Comparison of ENCODE assay signal across 10 mouse cellular contexts in genomic region chr3:86195981-86196380, GRCm38 (mm10). TPM values are rescaled to one million over a fixed set of nuclear protein-coding genes. Genes with fewer than 3 reads are reported as not detected.
DNase-seq lines count a peak whose midpoint lies in the region; ATAC-seq lines count a peak whose summit lies in the region.
"Had no signal": no experiment of that assay in that cellular context is flagged by ENCODE, and none has a peak within 500 bp of the region (broad histone marks: within the 10 kb centered on the region; RNA-seq: fewer than 3 reads in every experiment).

No protein-coding gene starts in this region.

- 42% methylated on average over 15 of the region's 15 CpGs for WGBS in heart, embryonic 13.5 days
- 33% methylated on average over 15 of the region's 15 CpGs for WGBS in midbrain, embryonic 16.5 days
- WGBS in midbrain, embryonic 14.5 days: 47% methylated on average over 15 of the region's 15 CpGs

- H3K4me3 ChIP-seq in heart, embryonic 13.5 days: no peak overlapping the region
- H3K4me3 ChIP-seq in midbrain, embryonic 16.5 days (ENCODE audit: low read depth, low read length): no peak overlapping the region
- no peak overlapping the region for H3K4me3 ChIP-seq in midbrain, embryonic 14.5 days (replicated peaks; ENCODE audit: low read depth, low read length)
- H3K4me3 ChIP-seq: liver, embryonic 15.5 days had no signal

- no peaks in the 10 kb centered on the region for H3K36me3 ChIP-seq in heart, embryonic 13.5 days
- H3K36me3 ChIP-seq in midbrain, embryonic 16.5 days (ENCODE audit: control insufficient read depth, insufficient read depth, low read length): no peaks in the 10 kb centered on the region
- H3K36me3 ChIP-seq in midbrain, embryonic 14.5 days (ENCODE audit: control insufficient read depth, insufficient read depth, low read length): no peaks in the 10 kb centered on the region
- H3K36me3 ChIP-seq: liver, embryonic 15.5 days had no signal

- DNase-seq in heart, adult 9 months (ENCODE audit: low spot score in 2 of 2): no peak
- no peak for DNase-seq in midbrain, embryonic 14.5 days
- peak; percentile 3 to 54 for DNase-seq in layer of hippocampus, adult 18-20 months (ENCODE audit: low spot score in 2 of 2)
- peak; percentile 10 to 22 for DNase-seq in right cerebral cortex, adult 2 months (ENCODE audit: low spot score in 2 of 2)
- no peak for DNase-seq in adrenal gland, postnatal 36 days
- DNase-seq: kidney, adult 8-10 months had no signal

- no peaks in the 10 kb centered on the region for H3K4me1 ChIP-seq in heart, embryonic 13.5 days
- no peaks in the 10 kb centered on the region for H3K4me1 ChIP-seq in midbrain, embryonic 16.5 days (ENCODE audit: control insufficient read depth, insufficient read depth, low read length)
- H3K4me1 ChIP-seq in midbrain, embryonic 14.5 days (ENCODE audit: control insufficient read depth, insufficient read depth, low read length): no peaks in the 10 kb centered on the region
- H3K4me1 ChIP-seq: liver, embryonic 15.5 days had no signal

- H3K9me3 ChIP-seq in heart, embryonic 13.5 days: no peaks in the 10 kb centered on the region
- no peaks in the 10 kb centered on the region for H3K9me3 ChIP-seq in midbrain, embryonic 16.5 days (replicated peaks; ENCODE audit: control insufficient read depth, low read length, poor library complexity, severe bottlenecking)
- no peaks in the 10 kb centered on the region for H3K9me3 ChIP-seq in midbrain, embryonic 14.5 days (ENCODE audit: control insufficient read depth, low read length)
- H3K9me3 ChIP-seq: liver, embryonic 15.5 days had no signal

- no peak for ATAC-seq in heart, embryonic 13.5 days (ENCODE audit: extremely low read depth, insufficient number of reproducible peaks, low FRiP score, low TSS enrichment)
- no peak for ATAC-seq in midbrain, embryonic 16.5 days
- ATAC-seq in midbrain, embryonic 14.5 days (ENCODE audit: low FRiP score, low TSS enrichment): no peak
- ATAC-seq in cerebellum, adult (ENCODE audit: insufficient number of reproducible peaks, low FRiP score, low TSS enrichment): no peak

- no peak overlapping the region for H3K9ac ChIP-seq in heart, embryonic 13.5 days
- no peak overlapping the region for H3K9ac ChIP-seq in midbrain, embryonic 16.5 days (ENCODE audit: low read depth, low read length)
- no peak overlapping the region for H3K9ac ChIP-seq in midbrain, embryonic 14.5 days (replicated peaks; ENCODE audit: low read length)
- H3K9ac ChIP-seq: liver, embryonic 15.5 days had no signal

- no peak overlapping the region for H3K27ac ChIP-seq in heart, embryonic 13.5 days (replicated peaks)
- no peak overlapping the region for H3K27ac ChIP-seq in midbrain, embryonic 16.5 days (ENCODE audit: low read length)
- H3K27ac ChIP-seq in midbrain, embryonic 14.5 days (replicated peaks; ENCODE audit: low read depth, low read length): no peak overlapping the region
- H3K27ac ChIP-seq: liver, embryonic 15.5 days had no signal

- H3K4me2 ChIP-seq in heart, embryonic 13.5 days: 0 out of 2 replicates have a peak overlapping the region, but pooled peaks have one; percentile 16
- peak overlapping the region; percentile 33 for H3K4me2 ChIP-seq in midbrain, embryonic 16.5 days (ENCODE audit: low read length)
- H3K4me2 ChIP-seq in midbrain, embryonic 14.5 days (ENCODE audit: low read length): no peak overlapping the region
- H3K4me2 ChIP-seq: liver, embryonic 15.5 days had no signal

- no peaks in the 10 kb centered on the region for H3K27me3 ChIP-seq in heart, embryonic 13.5 days (replicated peaks)
- H3K27me3 ChIP-seq in midbrain, embryonic 16.5 days (ENCODE audit: control insufficient read depth, insufficient read depth, low read depth, low read length): no peaks in the 10 kb centered on the region
- no peaks in the 10 kb centered on the region for H3K27me3 ChIP-seq in midbrain, embryonic 14.5 days (ENCODE audit: control insufficient read depth, insufficient read depth, low read length)
- H3K27me3 ChIP-seq: liver, embryonic 15.5 days had no signal

RNA-seq across cellular contexts. Expression of gene Lrba, which starts 28.5 kb away (rescaled TPM):
- polyA plus RNA-seq in heart, embryonic 13.5 days (2015; fragmentation: Nextera tagmentation; extraction: Ambion mirVana): 1.5 TPM in 2 replicates
- polyA plus RNA-seq in midbrain, embryonic 16.5 days (2015; fragmentation: Nextera tagmentation; extraction: Ambion mirVana): 4.2 and 4.5 TPM in 2 replicates
- 9.3 and 10.2 TPM in 2 replicates for polyA plus RNA-seq in midbrain, embryonic 14.5 days (2014; fragmentation: Nextera tagmentation; extraction: Ambion mirVana)
- 10 to 100 TPM; 29.5 to 30.2 TPM for total RNA-seq in layer of hippocampus, adult 18-20 months (2021)
- total RNA-seq in adrenal gland, postnatal 36 days (2021): 10 to 100 TPM; 28.9 to 38.1 TPM

RNA-seq across cellular contexts. Expression of gene Rps3a1, which starts 53.5 kb away (rescaled TPM):
- polyA plus RNA-seq in heart, embryonic 13.5 days (2015; fragmentation: Nextera tagmentation; extraction: Ambion mirVana): 788 and 847 TPM in 2 replicates
- 494 and 519 TPM in 2 replicates for polyA plus RNA-seq in midbrain, embryonic 16.5 days (2015; fragmentation: Nextera tagmentation; extraction: Ambion mirVana)
- polyA plus RNA-seq in midbrain, embryonic 14.5 days (2014; fragmentation: Nextera tagmentation; extraction: Ambion mirVana): 659 and 721 TPM in 2 replicates
- total RNA-seq in layer of hippocampus, adult 18-20 months (2021): 100 to 1,000 TPM; 445 to 459 TPM
- total RNA-seq in adrenal gland, postnatal 36 days (2021): 100 to 1,000 TPM; 819 TPM

Comparison
In these comparisons a context has a peak if more than half of its experiments do, and no peak if none do; other contexts are left out.
1. DNase-seq: peak in layer of hippocampus, adult 18-20 months (2 of 2) and right cerebral cortex, adult 2 months (2 of 2); none in heart, adult 9 months (0 of 2), midbrain, embryonic 14.5 days (single experiment) and adrenal gland, postnatal 36 days (0 of 2).